Mouse (Mus musculus) heart, postnatal 0 days (tissue): ENCODE results near the gene Maml3.

Experiments
- CTCF ChIP-seq: IDR thresholded peaks from 2 replicates; pipeline ENCODE4 v1.5.1; 2016; ENCODE audit warnings: antibody characterized with exemption, control low read depth, low read depth
- EP300 ChIP-seq: IDR thresholded peaks from 2 replicates; pipeline ENCODE4 v1.6.1; 2016; ENCODE audit warnings: antibody characterized with exemption, low read depth

DNA sequence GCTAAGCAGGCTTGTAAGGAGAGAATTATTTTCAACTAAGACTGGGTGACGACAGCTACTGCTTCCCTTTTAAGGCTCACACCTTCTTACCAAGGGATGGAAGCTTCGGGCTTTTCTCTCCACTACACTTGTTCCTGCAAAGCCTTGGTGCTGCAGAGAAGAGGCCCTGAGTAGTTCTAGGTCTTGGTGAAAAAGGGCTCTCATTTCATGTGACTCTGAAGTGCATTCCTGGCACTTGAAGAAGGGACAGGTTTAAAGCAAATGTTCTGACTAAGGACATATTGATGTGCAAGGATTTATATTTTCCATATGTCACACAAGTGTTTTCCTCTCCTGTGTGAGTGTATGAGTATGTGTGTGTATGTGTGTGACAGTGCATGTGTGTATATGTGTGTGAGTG is 134.4 kb downstream of the Maml3 start:
- TF ChIP-seq CTCF (no peak), EP300 (no peak)
